In the genomic region with DNA sequence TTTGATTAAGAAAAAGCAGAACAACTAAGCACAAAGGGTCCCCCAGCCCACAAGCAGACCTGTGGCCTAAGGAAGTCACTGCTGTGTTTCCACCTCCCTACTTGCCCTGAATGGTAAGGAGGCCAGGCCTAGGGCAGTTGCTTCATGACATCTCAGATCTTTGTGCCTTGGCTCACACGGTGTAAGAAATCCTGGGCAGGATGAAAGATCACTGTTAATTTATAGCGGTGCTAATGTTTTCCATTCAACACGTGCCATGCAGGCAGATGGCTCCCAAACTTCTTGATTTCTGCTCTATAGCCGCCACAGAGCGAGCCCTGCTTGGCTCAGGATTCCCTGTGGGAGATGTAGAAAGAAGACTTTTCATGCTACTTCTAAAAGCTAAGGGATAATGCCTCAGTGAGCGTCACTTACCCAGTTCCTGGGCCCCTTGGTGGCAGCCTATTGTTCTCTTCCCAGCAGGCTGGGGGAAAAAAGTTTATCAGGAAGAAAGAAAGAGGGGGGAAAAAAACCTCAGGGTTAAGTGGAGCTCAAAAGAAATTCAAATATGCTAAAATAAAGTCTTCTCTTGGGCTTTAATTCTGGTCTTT, we compare ENCODE assay signal across 19 mouse cellular contexts.
DNase-seq lines count a peak whose midpoint lies in the region; ATAC-seq lines count a peak whose summit lies in the region.
"Had no signal": no experiment of that assay in that cellular context is flagged by ENCODE, and none has a peak within 500 bp of the region (broad histone marks: within the 10 kb centered on the region; RNA-seq: fewer than 3 reads in every experiment).

No protein-coding gene starts in this region.

- peak; percentile 20; the same call in 1 of the 2 replicates for ATAC-seq in forebrain, embryonic 14.5 days
- no peak for ATAC-seq in forebrain, embryonic 12.5 days (ENCODE audit: low FRiP score)
- peak; percentile 68 for ATAC-seq in midbrain, embryonic 12.5 days (ENCODE audit: low FRiP score, low read depth)
- ATAC-seq in midbrain, embryonic 15.5 days (replicated peaks): no peak
- peak; percentile 85 for ATAC-seq in neural tube, embryonic 11.5 days (ENCODE audit: insufficient read depth, low FRiP score, low TSS enrichment)
- ATAC-seq in activated CD4-positive, CD25-positive, alpha-beta regulatory T cell, adult 4 months: no peak
- ATAC-seq in kidney, embryonic 14.5 days (ENCODE audit: low FRiP score, low TSS enrichment): no peak

- H3K4me2 ChIP-seq in forebrain, embryonic 14.5 days (ENCODE audit: low read length): no peak overlapping the region
- no peak overlapping the region for H3K4me2 ChIP-seq in forebrain, embryonic 12.5 days
- no peak overlapping the region for H3K4me2 ChIP-seq in midbrain, embryonic 12.5 days (replicated peaks)
- no peak overlapping the region for H3K4me2 ChIP-seq in midbrain, embryonic 15.5 days
- H3K4me2 ChIP-seq in neural tube, embryonic 11.5 days (ENCODE audit: low read depth): no peak overlapping the region
- H3K4me2 ChIP-seq in kidney, embryonic 14.5 days (replicated peaks; ENCODE audit: low read depth, low read length): no peak overlapping the region
- H3K4me2 ChIP-seq: heart, embryonic 12.5 days; liver, embryonic 15.5 days had no signal

- no peaks in the 10 kb centered on the region for H3K27me3 ChIP-seq in forebrain, embryonic 14.5 days (replicated peaks; ENCODE audit: control insufficient read depth, insufficient read depth, low read length)
- no peaks in the 10 kb centered on the region for H3K27me3 ChIP-seq in forebrain, embryonic 12.5 days
- H3K27me3 ChIP-seq in midbrain, embryonic 12.5 days: no peaks in the 10 kb centered on the region
- H3K27me3 ChIP-seq in midbrain, embryonic 15.5 days (replicated peaks): no peaks in the 10 kb centered on the region
- no peaks in the 10 kb centered on the region for H3K27me3 ChIP-seq in neural tube, embryonic 11.5 days (ENCODE audit: control insufficient read depth, insufficient read depth, low read length)
- H3K27me3 ChIP-seq in kidney, embryonic 14.5 days (ENCODE audit: control insufficient read depth, insufficient read depth, low read length): no peaks in the 10 kb centered on the region
- H3K27me3 ChIP-seq: CH12.LX; heart, embryonic 12.5 days; liver, embryonic 15.5 days had no signal

- 0 out of 2 replicates have a peak, but pooled peaks cover 2% of the 10 kb centered on the region for H3K4me1 ChIP-seq in forebrain, embryonic 14.5 days (ENCODE audit: control insufficient read depth, insufficient read depth, low read length)
- H3K4me1 ChIP-seq in forebrain, embryonic 12.5 days: peaks cover 8% of the 10 kb centered on the region
- H3K4me1 ChIP-seq in midbrain, embryonic 12.5 days: peaks cover 11% of the 10 kb centered on the region; the same call in 1 of the 2 replicates
- peaks cover 7% of the 10 kb centered on the region; the same call in 1 of the 2 replicates for H3K4me1 ChIP-seq in midbrain, embryonic 15.5 days
- peaks cover 3% of the 10 kb centered on the region; the same call in 1 of the 2 replicates for H3K4me1 ChIP-seq in neural tube, embryonic 11.5 days (ENCODE audit: control insufficient read depth, insufficient read depth, low read length)
- no peaks in the 10 kb centered on the region for H3K4me1 ChIP-seq in kidney, embryonic 14.5 days (ENCODE audit: control insufficient read depth, insufficient read depth, low read length)
- H3K4me1 ChIP-seq: heart, embryonic 12.5 days; liver, embryonic 15.5 days had no signal

- H3K36me3 ChIP-seq in forebrain, embryonic 14.5 days (ENCODE audit: control insufficient read depth, insufficient read depth, low read length): no peaks in the 10 kb centered on the region
- no peaks in the 10 kb centered on the region for H3K36me3 ChIP-seq in forebrain, embryonic 12.5 days (replicated peaks)
- no peaks in the 10 kb centered on the region for H3K36me3 ChIP-seq in midbrain, embryonic 12.5 days
- no peaks in the 10 kb centered on the region for H3K36me3 ChIP-seq in midbrain, embryonic 15.5 days (replicated peaks)
- no peaks in the 10 kb centered on the region for H3K36me3 ChIP-seq in neural tube, embryonic 11.5 days (ENCODE audit: control insufficient read depth, insufficient read depth, low read length)
- no peaks in the 10 kb centered on the region for H3K36me3 ChIP-seq in kidney, embryonic 14.5 days (ENCODE audit: control insufficient read depth, insufficient read depth, low read length)
- H3K36me3 ChIP-seq: heart, embryonic 12.5 days; liver, embryonic 15.5 days had no signal

- H3K27ac ChIP-seq in forebrain, embryonic 14.5 days (ENCODE audit: low read depth, low read length): no peak overlapping the region
- no peak overlapping the region for H3K27ac ChIP-seq in forebrain, embryonic 12.5 days
- peak overlapping the region; percentile 22 for H3K27ac ChIP-seq in midbrain, embryonic 12.5 days (replicated peaks)
- no peak overlapping the region for H3K27ac ChIP-seq in midbrain, embryonic 15.5 days
- H3K27ac ChIP-seq in neural tube, embryonic 11.5 days (ENCODE audit: low read depth, low read length): no peak overlapping the region
- no peak overlapping the region for H3K27ac ChIP-seq in kidney, embryonic 14.5 days (ENCODE audit: low read depth, low read length)
- H3K27ac ChIP-seq: gastrocnemius, adult 2 months; liver, embryonic 15.5 days; macrophage had no signal

- WGBS in forebrain, embryonic 14.5 days: 6% methylated on average over 6 of the region's 6 CpGs
- 4% methylated on average over 6 of the region's 6 CpGs for WGBS in forebrain, embryonic 12.5 days
- WGBS in midbrain, embryonic 12.5 days: 1% methylated on average over 6 of the region's 6 CpGs
- WGBS in midbrain, embryonic 15.5 days: 5% methylated on average over 6 of the region's 6 CpGs
- 9% methylated on average over 6 of the region's 6 CpGs for WGBS in neural tube, embryonic 11.5 days
- 32% methylated on average over 6 of the region's 6 CpGs for WGBS in kidney, embryonic 14.5 days

- peaks cover 4% of the 10 kb centered on the region; the same call in 1 of the 2 replicates for H3K9me3 ChIP-seq in forebrain, embryonic 14.5 days (replicated peaks; ENCODE audit: control insufficient read depth, low read length)
- H3K9me3 ChIP-seq in forebrain, embryonic 12.5 days: 0 out of 2 replicates have a peak, but pooled peaks cover 4% of the 10 kb centered on the region
- H3K9me3 ChIP-seq in midbrain, embryonic 12.5 days: peaks cover 8% of the 10 kb centered on the region
- 0 out of 2 replicates have a peak, but pooled peaks cover 4% of the 10 kb centered on the region for H3K9me3 ChIP-seq in midbrain, embryonic 15.5 days
- H3K9me3 ChIP-seq in neural tube, embryonic 11.5 days (ENCODE audit: control insufficient read depth, low read length): no peaks in the 10 kb centered on the region
- H3K9me3 ChIP-seq in kidney, embryonic 14.5 days (ENCODE audit: control insufficient read depth, low read length): peaks cover 4% of the 10 kb centered on the region; the same call in 1 of the 2 replicates
- H3K9me3 ChIP-seq: liver, embryonic 15.5 days had no signal

- DNase-seq in forebrain, embryonic 14.5 days (ENCODE audit: low spot score): no peak
- DNase-seq in embryo, embryonic 9.5 days (ENCODE audit: extremely low spot score): peak; percentile 29
- peak; percentile 54 for DNase-seq in neural tube, embryonic 11.5 days (ENCODE audit: low spot score)
- DNase-seq: cerebellum, adult 2 months; gastrocnemius, adult 2 months; heart, postnatal 14 days; kidney, adult 18-20 months; kidney, postnatal 10 days; layer of hippocampus, postnatal 36 days; thymus, postnatal 14 days had no signal

- no peak overlapping the region for H3K9ac ChIP-seq in forebrain, embryonic 14.5 days (ENCODE audit: low read length)
- no peak overlapping the region for H3K9ac ChIP-seq in forebrain, embryonic 12.5 days
- H3K9ac ChIP-seq in midbrain, embryonic 12.5 days (replicated peaks): no peak overlapping the region
- H3K9ac ChIP-seq in midbrain, embryonic 15.5 days: no peak overlapping the region
- no peak overlapping the region for H3K9ac ChIP-seq in neural tube, embryonic 11.5 days (ENCODE audit: low read length)
- no peak overlapping the region for H3K9ac ChIP-seq in kidney, embryonic 14.5 days (ENCODE audit: low read depth, low read length)
- H3K9ac ChIP-seq: heart, embryonic 12.5 days; liver, embryonic 15.5 days had no signal

- no peak overlapping the region for H3K4me3 ChIP-seq in forebrain, embryonic 14.5 days (ENCODE audit: low read depth, low read length)
- no peak overlapping the region for H3K4me3 ChIP-seq in forebrain, embryonic 12.5 days (replicated peaks)
- no peak overlapping the region for H3K4me3 ChIP-seq in midbrain, embryonic 12.5 days
- H3K4me3 ChIP-seq in midbrain, embryonic 15.5 days: no peak overlapping the region
- no peak overlapping the region for H3K4me3 ChIP-seq in neural tube, embryonic 11.5 days (ENCODE audit: low read depth, low read length)
- H3K4me3 ChIP-seq in kidney, embryonic 14.5 days (ENCODE audit: low read length): no peak overlapping the region
- H3K4me3 ChIP-seq: gastrocnemius, adult 2 months; heart, embryonic 12.5 days; liver, embryonic 15.5 days had no signal

Comparison
In these comparisons a context has a peak if more than half of its experiments do, and no peak if none do; other contexts are left out.
1. ATAC-seq: peak in forebrain, embryonic 14.5 days (single experiment), midbrain, embryonic 12.5 days (single experiment) and neural tube, embryonic 11.5 days (single experiment); none in forebrain, embryonic 12.5 days (single experiment), midbrain, embryonic 15.5 days (single experiment), activated CD4-positive, CD25-positive, alpha-beta regulatory T cell, adult 4 months (single experiment) and kidney, embryonic 14.5 days (single experiment).